Mouse (Mus musculus) retina, postnatal 7 days (tissue): ENCODE measurements around the gene Elf3.
"Not testable (repeated sequence)": the region's sequence is repeated elsewhere in the genome, so short reads cannot be mapped to it uniquely, and the experiment has no call there.

Experiments
- DNase-seq: peaks from one replicate; pipeline ENCODE4 v3.0.0-alpha.2; 2012; ENCODE audit warnings: low read depth, low spot score

Elf3 gene

GRCm38 (mm10) chr1:135258380-135259127 is at the start of gene Elf3:
Elf3 (minus strand) TSS chr1:135258568.
- peak; percentile 19 for DNase-seq

- DNase-seq: no peak
Observed at GRCm38 (mm10) chr1:135290908-135291307, 32.5 kb upstream of the Elf3 start.

GRCm38 (mm10) chr1:135286311-135286710 is 27.9 kb upstream of the Elf3 start:
- no peak for DNase-seq

- peak; percentile 44 for DNase-seq
Observed at GRCm38 (mm10) chr1:135283826-135284291, 25.5 kb upstream of the Elf3 start, which contains the start of gene Rnpep. Rnpep (minus strand) TSS chr1:135284084.

- peak; percentile 6 for DNase-seq
Observed at GRCm38 (mm10) chr1:135283287-135283825, 25.0 kb upstream of the Elf3 start.

- DNase-seq: no peak
Observed at GRCm38 (mm10) chr1:135282536-135283286, 24.3 kb upstream of the Elf3 start.

- DNase-seq: no peak
Observed at GRCm38 (mm10) chr1:135281841-135282240, 23.5 kb upstream of the Elf3 start.

GRCm38 (mm10) chr1:135280646-135281045 is 22.3 kb upstream of the Elf3 start:
- no peak for DNase-seq

- DNase-seq: no peak
Observed at GRCm38 (mm10) chr1:135271371-135271770, 13.0 kb upstream of the Elf3 start.

- no peak for DNase-seq
Observed at GRCm38 (mm10) chr1:135267663-135268446, 9.5 kb upstream of the Elf3 start.

GRCm38 (mm10) chr1:135265834-135266233 is 7.5 kb upstream of the Elf3 start:
- no peak for DNase-seq

- DNase-seq: no peak
Observed at GRCm38 (mm10) chr1:135263316-135263715, 4.9 kb upstream of the Elf3 start.

- DNase-seq: no peak
Observed at GRCm38 (mm10) chr1:135262329-135262728, 4.0 kb upstream of the Elf3 start.

GRCm38 (mm10) chr1:135260931-135261330 is 2.6 kb upstream of the Elf3 start:
- no peak for DNase-seq

- DNase-seq: peak; percentile 81
Observed at GRCm38 (mm10) chr1:135259128-135259436, 714 bp upstream of the Elf3 start.

- DNase-seq: no peak
Observed at GRCm38 (mm10) chr1:135256299-135256698, 2.1 kb downstream of the Elf3 start.

GRCm38 (mm10) chr1:135252854-135253253 is 5.5 kb downstream of the Elf3 start:
- DNase-seq: no peak

- DNase-seq: no peak
Observed at GRCm38 (mm10) chr1:135251405-135251804, 7.0 kb downstream of the Elf3 start.

GRCm38 (mm10) chr1:135250706-135251105 is 7.7 kb downstream of the Elf3 start:
- DNase-seq: no peak

GRCm38 (mm10) chr1:135248434-135248850 is 9.9 kb downstream of the Elf3 start:
- no peak for DNase-seq

- DNase-seq: no peak
Observed at GRCm38 (mm10) chr1:135244014-135244413, 14.4 kb downstream of the Elf3 start.

GRCm38 (mm10) chr1:135240206-135240605 is 18.2 kb downstream of the Elf3 start:
- not testable (repeated sequence) for DNase-seq
